Mouse (Mus musculus) embryonic facial prominence, embryonic 14.5 days (tissue): ENCODE results near the gene Eno2. TPM values are rescaled to one million over a fixed set of nuclear protein-coding genes. Genes with fewer than 3 reads are reported as not detected.
A peak's percentile ranks its signal among the peaks of the same experiment; 100 is the strongest.
"Not testable (repeated sequence)": the region's sequence is repeated elsewhere in the genome, so short reads cannot be mapped to it uniquely, and the experiment has no call there.

Experiments
- ATAC-seq: fragments of 200-750 bp; cut with Nextera tagmentation; 2 replicates; pipeline ENCODE4 v1.8.0; 2017; ENCODE audit warnings: low read depth, moderate number of reproducible peaks, moderate TSS enrichment
- DNase-seq: peaks from one replicate; pipeline ENCODE4 v3.0.0-alpha.2; 2015; ENCODE audit warnings: low spot score
- H3K27ac ChIP-seq: fragments of 300-500 bp; sonication (generic); replicated peaks from 2 replicates; pipeline ENCODE4 v1.5.1; 2014; ENCODE audit warnings: low read depth, mild to moderate bottlenecking, low read length, moderate library complexity
- H3K27me3 ChIP-seq: fragments of 300-500 bp; sonication (generic); replicated peaks from 2 replicates; pipeline ENCODE4 v1.6.1; 2014; ENCODE audit warnings: low read length; ENCODE audit not compliant: control insufficient read depth, insufficient read depth
- H3K36me3 ChIP-seq: fragments of 300-500 bp; sonication (generic); 2 replicates; pipeline ENCODE4 v1.6.1; 2014; ENCODE audit warnings: low read length, mixed read lengths; ENCODE audit not compliant: control insufficient read depth, insufficient read depth
- H3K4me1 ChIP-seq: fragments of 300-500 bp; sonication (generic); 2 replicates; pipeline ENCODE4 v1.6.1; 2014; ENCODE audit warnings: antibody characterized with exemption, low read length; ENCODE audit not compliant: control insufficient read depth, insufficient read depth
- H3K4me2 ChIP-seq: fragments of 300-500 bp; sonication (generic); 2 replicates; pipeline ENCODE4 v1.6.1; 2014; ENCODE audit warnings: low read depth, mild to moderate bottlenecking, low read length, moderate library complexity, mixed read lengths
- H3K4me3 ChIP-seq: fragments of 300-500 bp; sonication (generic); 2 replicates; pipeline ENCODE4 v1.5.1; 2014; ENCODE audit warnings: low read depth, mild to moderate bottlenecking, low read length
- H3K9ac ChIP-seq: fragments of 300-500 bp; sonication (generic); 2 replicates; pipeline ENCODE4 v1.6.1; 2014; ENCODE audit warnings: low read depth, mild to moderate bottlenecking, low read length, moderate library complexity, mixed read lengths
- H3K9me3 ChIP-seq: fragments of 300-500 bp; sonication (generic); 2 replicates; pipeline ENCODE4 v1.6.1; 2016; ENCODE audit warnings: low read length; ENCODE audit not compliant: control insufficient read depth
- WGBS: fragments of 180-500 bp; shearing (Covaris S2); extraction: QIAGEN DNeasy Blood & Tissue Kit; methylation state at CpG from one replicate; pipeline ENCODE4 v1.1.7; 2014; 5-methylcytosine and 5-hydroxymethylcytosine counted together
- polyA plus RNA-seq: library from polyadenylated mRNA; unstranded; fragments of >200 nt; fragmentation: Nextera tagmentation; extraction: Ambion mirVana; gene quantifications from 2 replicates; pipeline ENCODE4 v1.2.1, GENCODE M21; 2014

The Eno2 gene
- polyA plus RNA-seq, 1 experiment from 2014 or later: 11.2 TPM

DNA sequence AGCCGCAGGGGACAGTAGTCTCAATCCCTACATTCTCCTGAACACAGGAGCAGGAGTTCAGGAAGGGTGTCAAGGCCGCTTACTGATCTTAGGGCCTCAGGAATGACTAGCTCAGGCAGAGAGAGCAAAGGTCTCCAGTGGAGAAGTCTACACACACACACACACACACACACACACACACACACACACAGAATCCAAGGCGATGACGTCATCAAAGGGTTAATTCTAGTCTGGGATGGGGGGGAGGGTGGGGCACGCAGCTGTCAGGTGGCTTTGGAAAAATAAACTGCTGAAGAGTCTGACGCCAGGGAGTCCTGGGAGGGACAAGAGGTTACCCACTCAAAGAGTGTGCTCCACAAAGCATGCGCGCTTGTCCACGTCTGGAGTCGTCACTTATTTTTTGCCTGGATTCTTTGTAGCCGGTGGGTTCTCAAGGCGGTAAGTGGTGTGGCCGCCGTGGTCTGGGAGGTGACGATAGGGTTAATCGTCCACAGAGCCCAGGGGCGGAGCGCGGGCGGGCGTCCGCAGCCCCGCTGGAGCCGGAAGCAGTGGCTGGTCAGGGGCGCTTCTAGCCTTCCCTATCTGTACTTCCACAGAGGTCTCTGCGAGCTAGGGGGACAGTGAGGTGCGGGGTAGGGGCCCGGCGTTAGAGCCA, 39.0 kb upstream of the Eno2 start, which contains the start of gene Spsb2:
Gene Spsb2 (plus strand): TSS at position 304 of the 655 bp plus-strand sequence.
- peak; percentile 55 for ATAC-seq
- Histone ChIP-seq H3K27ac (peak within 1 kb of the TSS; percentile 92), H3K27me3 (no peaks in the 10 kb centered on the region), H3K4me2 (peak within 1 kb of the TSS; percentile 86), H3K4me3 (peak within 1 kb of the TSS; percentile 65), H3K9ac (peak within 1 kb of the TSS; percentile 78), H3K4me1 (peaks cover 25% of the 10 kb centered on the region), H3K36me3 (peaks cover 24% of the 10 kb centered on the region), H3K9me3 (no peaks in the 10 kb centered on the region)
- peak; percentile 84 for DNase-seq
- 4% methylated on average over 26 of the region's 29 CpGs for WGBS

DNA sequence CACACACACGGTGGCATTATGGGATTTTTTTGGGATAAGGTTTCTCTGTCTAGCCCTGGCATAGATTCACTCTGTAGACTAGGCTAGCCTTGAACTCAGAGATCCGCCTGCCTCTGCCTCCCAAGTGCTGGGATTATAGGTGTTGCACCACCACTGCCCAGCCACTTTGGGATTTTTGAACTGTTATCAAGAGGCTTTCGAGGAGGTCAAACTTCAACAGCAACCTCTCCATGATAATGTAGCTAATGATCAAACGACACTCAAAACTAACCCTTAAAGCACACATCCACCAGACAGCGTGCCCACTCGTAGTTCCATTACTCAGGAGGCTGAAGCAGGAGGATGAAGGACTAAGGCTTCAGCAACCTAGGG, 38.5 kb upstream of the Eno2 start:
- Histone ChIP-seq H3K27me3 (no peaks in the 10 kb centered on the region), H3K4me3 (peak overlapping the region; percentile 65), H3K4me2 (peak overlapping the region; percentile 86), H3K4me1 (peaks cover 25% of the 10 kb centered on the region), H3K36me3 (peaks cover 24% of the 10 kb centered on the region), H3K27ac (peak overlapping the region; percentile 92; the same call in 1 of the 2 replicates), H3K9me3 (no peaks in the 10 kb centered on the region), H3K9ac (peak overlapping the region; percentile 78; the same call in 1 of the 2 replicates)
- ATAC-seq (no peak), DNase-seq (no peak)
- 79% methylated on average over 6 of the region's 6 CpGs for whole genome bisulfite sequencing

DNA sequence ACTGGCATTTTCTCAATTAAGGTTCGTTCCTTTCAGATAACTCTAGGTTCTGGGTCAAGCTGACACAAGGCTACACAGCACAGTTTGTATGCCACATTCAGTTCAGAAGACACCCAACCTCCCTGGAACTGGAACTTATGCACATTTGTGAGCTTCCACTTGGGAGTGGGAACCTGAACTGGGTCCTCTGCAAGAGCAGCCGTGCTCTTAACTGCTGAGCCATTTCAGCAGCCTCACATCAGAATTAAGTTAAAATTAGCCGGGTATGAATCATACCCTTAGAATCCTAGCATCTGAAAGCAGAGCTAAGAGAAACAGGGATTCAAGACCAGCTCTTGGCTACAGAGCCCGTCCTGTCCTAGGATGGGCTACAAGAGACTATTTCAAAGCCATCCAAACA, 37.9 kb upstream of the Eno2 start:
- H3K9me3 ChIP-seq: no peaks in the 10 kb centered on the region
- DNase-seq (no peak), ATAC-seq (no peak)
- 71% methylated on average over 4 of the region's 4 CpGs for WGBS
- peaks cover 20% of the 10 kb centered on the region for H3K36me3 ChIP-seq
- no peak overlapping the region for H3K4me3 ChIP-seq
- H3K27ac ChIP-seq: no peak overlapping the region
- H3K4me1 ChIP-seq: peaks cover 25% of the 10 kb centered on the region
- no peak overlapping the region for H3K9ac ChIP-seq
- no peaks in the 10 kb centered on the region for H3K27me3 ChIP-seq
- H3K4me2 ChIP-seq: no peak overlapping the region

DNA sequence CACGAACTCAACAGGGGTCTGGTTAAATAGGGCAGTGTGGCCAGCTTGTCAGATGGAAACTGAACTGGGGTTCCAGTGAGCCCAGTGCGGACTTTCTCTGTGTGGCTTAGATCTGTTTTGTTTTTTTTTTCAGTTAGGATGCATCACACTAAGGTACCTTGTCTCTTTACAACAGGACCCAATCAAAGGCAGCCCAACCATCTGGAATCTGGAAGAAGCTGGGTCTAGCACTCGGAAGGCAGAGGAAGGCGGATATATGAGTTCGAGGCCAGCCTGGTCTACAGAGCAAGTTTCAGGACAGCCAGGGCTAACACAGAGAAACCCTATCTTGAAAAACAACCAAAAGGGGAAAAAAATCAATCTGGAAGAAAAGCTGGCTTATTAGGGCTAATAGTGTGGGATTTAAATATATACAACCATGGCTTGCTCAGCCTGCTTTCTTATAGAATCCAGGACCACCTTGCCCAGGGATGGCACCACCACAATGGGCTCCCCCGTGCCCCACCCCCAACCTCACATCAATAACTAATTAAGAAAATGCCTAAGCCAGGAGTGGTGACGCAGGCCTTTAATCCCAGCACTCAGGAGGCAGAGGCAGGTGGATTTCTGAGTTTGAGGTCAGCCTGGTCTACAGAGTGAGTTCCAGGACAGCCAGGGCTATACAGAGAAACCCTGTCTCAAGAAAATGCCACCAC, 37.1 kb upstream of the Eno2 start:
- peak overlapping the region; percentile 90 for H3K27ac ChIP-seq
- ATAC-seq (no peak), DNase-seq (no peak)
- peak overlapping the region; percentile 9; the same call in 1 of the 2 replicates for H3K9ac ChIP-seq
- peak overlapping the region; percentile 42 for H3K4me3 ChIP-seq
- H3K4me2 ChIP-seq: peak overlapping the region; percentile 63
- WGBS: 76% methylated on average over 7 of the region's 7 CpGs
- peaks cover 22% of the 10 kb centered on the region; the same call in 1 of the 2 replicates for H3K4me1 ChIP-seq
- peaks cover 13% of the 10 kb centered on the region for H3K36me3 ChIP-seq
- H3K27me3 ChIP-seq: no peaks in the 10 kb centered on the region
- no peaks in the 10 kb centered on the region for H3K9me3 ChIP-seq

DNA sequence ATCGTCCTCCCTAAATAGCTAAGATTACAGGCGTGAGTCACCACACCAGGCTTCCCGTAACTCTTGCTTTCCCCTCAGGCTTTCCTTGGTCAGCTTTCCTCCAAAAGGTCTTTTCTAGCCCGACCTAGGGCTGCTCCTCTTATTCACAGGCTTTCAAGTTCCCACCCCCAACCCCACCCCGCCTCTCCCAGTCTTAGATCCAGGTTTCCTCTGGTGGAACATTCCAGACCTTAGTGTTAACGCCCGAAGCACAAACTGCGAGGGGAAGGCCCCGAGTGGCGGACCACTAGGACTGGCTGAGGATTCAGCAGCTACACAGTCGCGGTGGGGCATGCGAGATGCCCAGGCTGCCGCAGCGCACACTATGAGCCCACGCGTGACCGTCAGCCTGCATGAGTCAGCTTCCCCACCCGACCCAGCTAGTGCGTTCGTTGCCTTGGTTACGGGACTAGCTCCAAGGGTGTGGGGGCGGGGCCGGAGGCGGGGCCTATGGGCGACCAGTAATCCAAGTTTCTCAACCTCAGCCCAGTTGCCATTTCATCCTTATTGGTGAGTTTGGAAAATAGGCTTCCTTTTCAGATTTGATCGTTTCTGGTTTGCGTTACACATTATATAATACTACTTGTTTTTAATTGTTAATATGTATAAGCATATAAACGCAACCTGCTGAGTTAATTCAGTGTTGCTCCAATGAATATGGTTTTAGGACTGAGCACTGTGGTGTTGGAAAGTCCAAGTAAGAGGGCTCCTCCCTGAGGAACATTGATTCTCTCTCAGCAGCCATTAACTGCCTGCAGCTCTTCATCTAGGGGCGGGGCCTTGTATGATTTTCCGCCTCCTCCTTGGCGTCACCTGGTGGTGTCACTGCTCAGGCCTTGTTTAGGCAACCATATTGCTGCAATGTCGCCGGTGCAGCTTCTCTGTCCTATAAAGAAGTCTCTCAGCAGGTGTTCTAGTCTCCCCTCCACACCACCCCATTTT, 36.2 kb upstream of the Eno2 start:
- peaks cover 22% of the 10 kb centered on the region; the same call in 1 of the 2 replicates for H3K4me1 ChIP-seq
- H3K27ac ChIP-seq: peak overlapping the region; percentile 90
- WGBS: 1% methylated on average over 34 of the region's 34 CpGs
- peaks cover 5% of the 10 kb centered on the region; the same call in 1 of the 2 replicates for H3K36me3 ChIP-seq
- H3K9me3 ChIP-seq: no peaks in the 10 kb centered on the region
- peak; percentile 83 for ATAC-seq
- peak overlapping the region; percentile 42 for H3K4me3 ChIP-seq
- H3K4me2 ChIP-seq: peak overlapping the region; percentile 63
- DNase-seq: peak; percentile 97
- H3K9ac ChIP-seq: peak overlapping the region; percentile 61
- H3K27me3 ChIP-seq: no peaks in the 10 kb centered on the region

DNA sequence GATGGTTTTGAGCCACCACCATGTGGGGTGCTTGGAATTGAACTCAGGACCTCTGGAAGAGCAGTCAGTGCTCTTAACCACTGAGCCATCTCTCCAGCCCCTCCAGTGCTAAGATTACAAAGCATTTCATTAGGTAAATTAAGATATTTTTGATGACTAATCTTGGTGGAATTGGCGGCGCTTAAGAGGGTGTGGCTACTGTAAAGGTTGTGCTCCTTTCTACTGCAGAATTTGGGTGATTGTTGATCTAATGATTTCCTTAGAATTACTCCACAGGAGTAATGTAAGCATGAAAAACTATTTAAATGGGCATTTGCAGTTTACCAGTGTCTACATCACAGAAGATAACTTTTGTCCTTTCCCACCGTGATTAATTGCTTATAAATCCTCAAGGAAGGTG, 34.9 kb upstream of the Eno2 start:
- H3K27me3 ChIP-seq: no peaks in the 10 kb centered on the region
- WGBS: 88% methylated on average over 3 of the region's 3 CpGs
- H3K36me3 ChIP-seq: no peaks in the 10 kb centered on the region
- no peak overlapping the region for H3K4me3 ChIP-seq
- ATAC-seq (no peak), DNase-seq (no peak)
- H3K9me3 ChIP-seq: no peaks in the 10 kb centered on the region
- peaks cover 14% of the 10 kb centered on the region; the same call in 1 of the 2 replicates for H3K4me1 ChIP-seq
- H3K27ac ChIP-seq: no peak overlapping the region
- H3K4me2 ChIP-seq: no peak overlapping the region
- H3K9ac ChIP-seq: no peak overlapping the region

DNA sequence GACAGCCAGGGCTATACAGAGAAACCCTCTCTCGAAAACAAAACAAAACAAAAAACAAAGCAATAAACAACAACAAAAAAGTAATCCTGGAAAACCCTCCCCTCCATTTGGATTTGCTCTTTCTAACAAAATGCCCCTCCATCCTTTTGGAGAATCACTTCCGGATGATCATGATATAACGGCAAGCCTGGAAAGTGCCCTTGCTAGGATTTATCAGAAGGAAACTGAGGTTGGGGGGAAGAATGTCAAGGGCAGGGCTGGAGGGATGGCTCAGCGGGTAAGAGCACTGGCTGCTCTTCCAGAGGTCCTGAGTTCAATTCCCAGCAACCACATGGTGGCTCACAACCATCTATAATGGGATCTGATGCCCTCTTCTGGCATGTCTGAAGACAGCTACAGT, 34.2 kb upstream of the Eno2 start:
- H3K27ac ChIP-seq, DNase-seq, H3K36me3 ChIP-seq, H3K27me3 ChIP-seq, H3K4me2 ChIP-seq, H3K4me3 ChIP-seq, ATAC-seq, H3K9me3 ChIP-seq, H3K9ac ChIP-seq: not testable (repeated sequence)
- peaks cover 14% of the 10 kb centered on the region; the same call in 1 of the 2 replicates for H3K4me1 ChIP-seq
- 93% methylated on average over 4 of the region's 4 CpGs for WGBS

DNA sequence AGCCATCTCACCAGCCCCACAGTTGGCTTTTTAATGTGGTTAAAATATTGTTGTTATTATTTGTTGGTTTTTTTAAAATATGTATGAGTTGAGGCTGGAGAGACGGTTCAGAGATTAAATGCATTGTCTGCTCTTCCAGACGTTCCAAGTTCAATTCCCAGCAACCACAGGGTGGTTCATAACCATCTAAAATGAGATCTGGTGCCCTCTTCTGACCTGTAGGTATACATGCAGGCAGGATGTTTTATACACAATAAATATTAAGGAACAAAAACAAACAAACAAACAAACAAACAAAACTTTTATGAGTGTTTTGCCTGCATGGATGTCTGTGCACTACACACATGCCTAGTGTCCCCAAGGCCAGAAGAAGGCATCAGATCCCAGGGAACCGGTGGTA, 33.6 kb upstream of the Eno2 start:
- Histone ChIP-seq H3K36me3 (no peaks in the 10 kb centered on the region), H3K4me3 (no peak overlapping the region), H3K9me3 (no peaks in the 10 kb centered on the region), H3K4me1 (peaks cover 10% of the 10 kb centered on the region; the same call in 1 of the 2 replicates), H3K27me3 (no peaks in the 10 kb centered on the region), H3K9ac (no peak overlapping the region), H3K4me2 (no peak overlapping the region), H3K27ac (no peak overlapping the region)
- DNase-seq (no peak), ATAC-seq (no peak)
- WGBS: 74% methylated on average over 3 of the region's 3 CpGs
